ENCODE assay signal across 11 mouse cellular contexts in the genomic region with DNA sequence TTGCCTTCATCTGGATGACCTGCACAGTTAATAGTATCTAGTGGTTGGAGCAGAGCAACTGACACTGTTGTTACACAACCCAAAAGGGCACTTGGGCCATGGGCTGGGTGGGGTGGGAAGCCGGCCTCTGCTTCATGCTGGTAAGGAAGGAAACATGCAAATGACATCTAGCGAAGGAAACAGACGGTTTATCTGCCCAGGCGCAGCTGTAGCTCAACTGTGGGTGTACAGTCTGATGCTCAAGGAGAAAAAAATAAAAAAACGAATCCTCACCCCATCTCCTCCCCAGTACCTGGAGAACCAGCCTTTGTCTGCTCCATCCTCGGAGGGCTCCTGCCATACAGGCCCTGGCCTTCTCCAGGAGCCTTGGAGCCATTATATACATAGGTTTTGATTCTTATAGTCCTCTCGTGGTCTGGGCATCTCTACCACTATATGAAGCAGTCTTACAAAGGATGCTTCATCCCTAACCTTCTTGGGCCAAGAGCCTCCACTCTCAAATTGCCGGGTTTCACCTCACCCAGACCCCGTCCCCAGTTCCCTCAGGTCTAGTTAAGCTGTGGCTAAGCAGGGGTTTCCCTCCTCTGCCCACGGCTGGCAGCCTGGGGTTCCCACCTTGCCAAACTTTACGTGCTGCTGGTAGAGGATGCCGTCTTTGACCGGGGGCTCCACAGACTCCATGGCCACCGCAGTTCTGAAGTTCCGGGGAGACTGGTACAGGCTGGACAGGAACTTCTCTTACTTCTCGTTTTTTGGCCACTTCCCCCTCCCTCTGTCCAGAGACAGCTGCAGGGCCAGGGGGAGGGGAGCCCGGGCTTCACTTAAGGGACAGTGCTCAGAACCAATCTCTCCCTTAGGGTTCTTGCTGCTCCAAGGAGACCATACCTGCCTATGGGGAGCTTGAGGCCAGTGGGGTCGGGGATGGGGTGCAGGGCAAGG. TPM values are rescaled to one million over a fixed set of nuclear protein-coding genes. Genes with fewer than 3 reads are reported as not detected.
DNase-seq lines count a peak whose midpoint lies in the region; ATAC-seq and TF ChIP-seq lines count a peak whose summit lies in the region.
"Had no signal": no experiment of that assay in that cellular context is flagged by ENCODE, and none has a peak within 500 bp of the region (broad histone marks: within the 10 kb centered on the region; RNA-seq: fewer than 3 reads in every experiment).

No protein-coding gene starts in this region.

- H3K36me3 ChIP-seq in stomach, embryonic 16.5 days (ENCODE audit: control insufficient read depth, insufficient read depth, low read length): peaks cover 23% of the 10 kb centered on the region

- no peaks in the 10 kb centered on the region for H3K9me3 ChIP-seq in stomach, embryonic 16.5 days (replicated peaks; ENCODE audit: control insufficient read depth, low read length)
- H3K9me3 ChIP-seq: forebrain, embryonic 10.5 days had no signal

- WGBS in stomach, embryonic 16.5 days: 74% methylated on average over 18 of the region's 18 CpGs

- no peak overlapping the region for H3K4me2 ChIP-seq in stomach, embryonic 16.5 days (ENCODE audit: low read depth, low read length)

- TF ChIP-seq POLR2A in cortical plate, adult 2 months (IDR thresholded peaks at IDR 0.05; ENCODE audit: extremely low read depth, insufficient read depth, low read length): 0 out of 2 replicates have a peak, but pooled peaks have one; percentile 6

- peak; percentile 64 for DNase-seq in spleen, adult 18-20 months
- no peak for DNase-seq in spleen, adult 12 weeks (ENCODE audit: low spot score)
- peak; percentile 60 for DNase-seq in lung, postnatal 36 days
- DNase-seq in urinary bladder, postnatal 14 days (ENCODE audit: low spot score): no peak
- no peak for DNase-seq in embryo, embryonic 9.5 days (ENCODE audit: extremely low spot score)
- DNase-seq: adrenal gland, postnatal 36 days; right cerebral cortex, postnatal 14 days; thymus, postnatal 25 days had no signal

- H3K4me3 ChIP-seq in cortical plate, adult 2 months (ENCODE audit: insufficient read depth, low read length): no peak overlapping the region
- peak overlapping the region; percentile 7; the same call in 1 of the 2 replicates for H3K4me3 ChIP-seq in stomach, embryonic 16.5 days (replicated peaks; ENCODE audit: low read length)
- H3K4me3 ChIP-seq: forebrain, embryonic 10.5 days had no signal

- ATAC-seq in stomach, embryonic 16.5 days (ENCODE audit: insufficient read depth, low FRiP score): no peak

- no peak overlapping the region for H3K9ac ChIP-seq in stomach, embryonic 16.5 days (ENCODE audit: low read length)

- no peak for TF ChIP-seq CTCF in cortical plate, adult 2 months (IDR thresholded peaks at IDR 0.05; ENCODE audit: extremely low read depth, insufficient read depth, low read length)

- H3K4me1 ChIP-seq in cortical plate, adult 2 months (ENCODE audit: control insufficient read depth, insufficient read depth, low read length): 0 out of 2 replicates have a peak, but pooled peaks cover 2% of the 10 kb centered on the region
- H3K4me1 ChIP-seq in stomach, embryonic 16.5 days (ENCODE audit: control insufficient read depth, insufficient read depth, low read length): no peaks in the 10 kb centered on the region

- H3K27me3 ChIP-seq in stomach, embryonic 16.5 days (ENCODE audit: control insufficient read depth, insufficient read depth, low read length): no peaks in the 10 kb centered on the region

- no peak overlapping the region for H3K27ac ChIP-seq in cortical plate, adult 2 months (ENCODE audit: insufficient read depth, low read length)
- no peak overlapping the region for H3K27ac ChIP-seq in stomach, embryonic 16.5 days (ENCODE audit: low read length)
- H3K27ac ChIP-seq: forebrain, embryonic 10.5 days had no signal

RNA-seq across cellular contexts. Expression of a gene that starts 1.0 kb away (rescaled TPM):
- 15.6 and 16.8 TPM in 2 replicates for polyA plus RNA-seq in cortical plate, adult 2 months (2012; rRNA removed)
- 4.7 and 4.9 TPM in 2 replicates for polyA plus RNA-seq in stomach, embryonic 16.5 days (2015; fragmentation: Nextera tagmentation; extraction: Ambion mirVana)

RNA-seq across cellular contexts. Expression of a gene that starts 8.4 kb away (rescaled TPM):
- 81.1 and 87.4 TPM in 2 replicates for polyA plus RNA-seq in cortical plate, adult 2 months (2012; rRNA removed)
- polyA plus RNA-seq in stomach, embryonic 16.5 days (2015; fragmentation: Nextera tagmentation; extraction: Ambion mirVana): 52.5 and 53.4 TPM in 2 replicates

RNA-seq across cellular contexts. Expression of a gene that starts 14.6 kb away (rescaled TPM):
- 168 and 171 TPM in 2 replicates for polyA plus RNA-seq in cortical plate, adult 2 months (2012; rRNA removed)
- 240 and 243 TPM in 2 replicates for polyA plus RNA-seq in stomach, embryonic 16.5 days (2015; fragmentation: Nextera tagmentation; extraction: Ambion mirVana)

RNA-seq across cellular contexts. Expression of a gene that starts 40.2 kb away (rescaled TPM):
- polyA plus RNA-seq in cortical plate, adult 2 months (2012; rRNA removed): 336 and 368 TPM in 2 replicates
- polyA plus RNA-seq in stomach, embryonic 16.5 days (2015; fragmentation: Nextera tagmentation; extraction: Ambion mirVana): 111 and 113 TPM in 2 replicates

RNA-seq across cellular contexts. Expression of a gene that starts 42.8 kb away (rescaled TPM):
- 138 and 157 TPM in 2 replicates for polyA plus RNA-seq in cortical plate, adult 2 months (2012; rRNA removed)
- polyA plus RNA-seq in stomach, embryonic 16.5 days (2015; fragmentation: Nextera tagmentation; extraction: Ambion mirVana): 26.1 and 30.1 TPM in 2 replicates

Comparison
In these comparisons a context has a peak if more than half of its experiments do, and no peak if none do; other contexts are left out.
1. DNase-seq: peak in spleen, adult 18-20 months (2 of 2) and lung, postnatal 36 days (single experiment); none in spleen, adult 12 weeks (single experiment), urinary bladder, postnatal 14 days (single experiment) and embryo, embryonic 9.5 days (single experiment).